Mouse (Mus musculus): ENCODE results near the gene Hnf4a.

The Hnf4a gene

GRCm38 (mm10) chr2:163552518-163552929 is 45.9 kb downstream of the Hnf4a start:
- DNase-seq (ENCODE audit: low read depth): peak; percentile 34

DNA sequence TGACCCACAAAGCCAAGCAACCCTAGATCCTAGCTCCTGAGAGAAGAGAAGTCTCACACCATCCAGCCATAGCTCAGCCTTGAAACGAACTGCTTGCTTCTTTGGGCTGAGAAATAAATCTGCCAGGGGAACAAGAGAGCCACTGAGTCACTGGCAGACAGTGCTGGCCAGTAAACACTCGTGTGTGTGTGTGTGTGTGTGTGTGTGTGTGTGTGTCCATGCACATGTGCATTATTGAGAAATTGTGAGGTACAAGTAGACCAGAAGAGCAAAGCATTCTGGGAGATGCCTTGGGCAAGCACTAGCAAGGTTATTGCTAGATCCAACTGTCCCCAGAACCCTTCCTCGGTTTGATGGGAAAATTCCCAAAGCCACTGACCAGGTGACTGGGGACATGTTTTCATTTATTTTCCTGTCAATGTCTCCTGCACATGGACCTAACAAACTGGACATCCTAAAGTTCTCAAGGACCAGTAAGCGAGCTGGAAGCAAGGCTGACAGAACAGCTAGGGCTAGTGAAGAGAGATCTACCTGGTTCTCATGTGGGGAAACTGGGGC is 47.9 kb downstream of the Hnf4a start:
- DNase-seq (ENCODE audit: low read depth): no peak

DNA sequence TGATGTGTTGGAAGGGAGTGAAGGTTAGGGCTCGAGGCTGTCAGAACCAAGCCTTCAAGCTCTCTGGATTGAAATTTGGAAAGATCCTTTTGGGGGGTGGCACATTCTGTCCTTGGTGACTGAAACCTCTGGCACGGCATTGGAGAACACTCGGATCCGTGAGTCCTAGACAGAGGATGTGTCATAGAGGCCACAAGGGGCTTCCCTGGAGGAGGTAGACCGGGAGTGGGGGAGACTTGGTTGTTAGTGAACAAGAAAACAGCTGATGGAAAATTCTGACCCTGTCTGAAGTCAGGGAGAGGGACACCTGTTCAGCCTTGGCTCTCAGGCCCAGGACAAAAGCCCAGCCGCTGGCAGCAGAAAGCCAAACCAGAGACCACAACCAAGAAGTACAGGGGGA is 48.4 kb downstream of the Hnf4a start:
- DNase-seq (ENCODE audit: low read depth): no peak

GRCm38 (mm10) chr2:163555417-163555816 is 48.8 kb downstream of the Hnf4a start:
- no peak for DNase-seq (ENCODE audit: low read depth)

- no peak for DNase-seq (ENCODE audit: low read depth)
These were observed 51.9 kb downstream of the Hnf4a start for GRCm38 (mm10) chr2:163558548-163558947.

DNA sequence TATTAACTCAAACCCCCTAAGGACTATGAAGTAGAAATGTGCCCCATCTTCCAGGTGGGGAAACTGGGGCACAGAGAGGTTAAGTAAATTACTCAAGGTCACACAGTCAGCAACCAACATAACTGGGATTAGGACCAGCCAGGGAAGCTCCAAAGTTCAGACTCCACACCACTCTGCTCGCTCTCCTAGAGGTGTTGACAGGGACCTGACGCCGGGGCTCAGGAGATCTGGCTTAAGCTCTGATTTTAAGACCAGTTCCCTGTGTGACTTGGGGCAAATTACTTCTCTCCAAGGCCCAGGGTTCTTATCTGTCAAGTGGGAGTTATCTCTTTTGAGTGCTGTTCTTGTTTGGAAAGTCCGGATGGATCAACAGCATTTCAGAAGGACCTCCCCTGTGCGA is 52.6 kb downstream of the Hnf4a start:
- no peak for DNase-seq (ENCODE audit: low read depth)

DNA sequence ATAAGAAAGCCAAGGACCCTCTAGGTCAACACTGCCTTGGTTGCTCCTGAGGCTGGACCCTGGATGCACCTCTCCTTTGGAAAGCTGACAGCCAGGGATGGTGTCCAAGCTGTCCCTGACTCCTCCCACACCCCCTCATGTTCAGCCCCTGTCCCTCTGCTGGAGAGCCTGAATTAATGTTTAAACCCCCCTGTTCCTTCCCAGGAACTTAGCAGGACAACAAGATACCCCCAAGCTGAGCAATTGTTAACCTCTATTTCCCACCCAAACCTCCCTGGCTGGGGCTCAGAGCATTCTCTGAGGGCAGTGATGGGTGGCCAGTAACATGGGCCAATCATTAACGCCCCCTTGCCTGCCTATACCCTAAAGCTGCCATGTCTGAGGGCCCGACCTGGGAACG is 53.6 kb downstream of the Hnf4a start:
- no peak for DNase-seq (ENCODE audit: low read depth)

DNA sequence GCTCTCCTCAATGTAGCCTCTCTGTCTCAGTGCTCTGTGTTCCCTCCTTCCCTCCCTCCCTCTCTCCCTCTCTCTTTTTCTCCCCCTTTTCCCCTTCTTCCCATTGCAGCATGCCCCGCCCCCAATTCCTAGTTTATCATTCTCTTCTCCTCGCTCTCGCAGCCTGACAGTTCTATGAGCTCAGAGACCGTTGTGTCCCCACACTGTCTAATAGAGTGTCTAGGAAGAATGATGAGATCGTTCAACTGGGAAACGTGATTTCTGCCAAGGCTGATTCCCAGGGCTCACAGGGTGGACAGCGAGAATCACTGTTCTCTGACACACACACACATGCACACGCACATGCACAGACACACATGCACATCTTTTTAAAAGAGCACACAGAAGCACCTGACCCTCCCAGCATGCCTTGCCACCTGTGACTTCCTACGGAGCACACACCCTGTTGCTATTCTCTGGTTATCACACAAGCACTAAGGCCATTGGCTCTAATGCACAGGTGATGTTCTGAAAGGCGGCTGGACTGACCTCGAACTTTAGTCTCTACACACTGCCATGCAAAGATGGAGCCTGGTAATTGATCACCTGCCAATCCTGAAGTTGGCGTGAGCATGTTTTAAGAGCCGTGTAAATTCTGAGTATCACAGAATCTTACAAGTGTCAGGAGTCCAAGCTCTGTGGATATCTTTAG is 54.8 kb downstream of the Hnf4a start:
- no peak for DNase-seq (ENCODE audit: low read depth)

DNA sequence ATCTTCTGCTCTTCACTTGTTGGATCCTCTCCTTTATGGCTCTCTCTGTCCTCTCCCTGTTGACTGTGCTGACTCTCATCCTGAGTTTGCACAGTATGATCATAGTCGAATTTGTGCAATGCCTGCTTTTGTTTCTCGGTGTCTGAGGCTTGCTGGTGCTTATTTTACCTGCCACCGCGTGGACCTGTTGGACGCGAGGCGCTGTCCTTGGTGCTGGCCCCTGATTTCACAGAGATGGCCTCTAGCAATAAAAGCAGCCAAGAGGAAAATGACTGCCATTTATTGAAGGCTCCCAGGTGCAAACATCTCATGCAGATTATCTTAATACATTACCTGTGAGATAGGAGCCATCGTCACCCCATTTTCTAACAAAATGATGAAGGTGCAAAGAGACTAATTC is 58.0 kb downstream of the Hnf4a start:
- peak; percentile 15 for DNase-seq (ENCODE audit: low read depth)

GRCm38 (mm10) chr2:163574321-163574720 is 67.7 kb downstream of the Hnf4a start:
- no peak for DNase-seq (ENCODE audit: low read depth)

GRCm38 (mm10) chr2:163575248-163575647 is 68.6 kb downstream of the Hnf4a start:
- DNase-seq (ENCODE audit: low read depth): no peak

GRCm38 (mm10) chr2:163577986-163578385 is 71.4 kb downstream of the Hnf4a start:
- no peak for DNase-seq (ENCODE audit: low read depth)

DNA sequence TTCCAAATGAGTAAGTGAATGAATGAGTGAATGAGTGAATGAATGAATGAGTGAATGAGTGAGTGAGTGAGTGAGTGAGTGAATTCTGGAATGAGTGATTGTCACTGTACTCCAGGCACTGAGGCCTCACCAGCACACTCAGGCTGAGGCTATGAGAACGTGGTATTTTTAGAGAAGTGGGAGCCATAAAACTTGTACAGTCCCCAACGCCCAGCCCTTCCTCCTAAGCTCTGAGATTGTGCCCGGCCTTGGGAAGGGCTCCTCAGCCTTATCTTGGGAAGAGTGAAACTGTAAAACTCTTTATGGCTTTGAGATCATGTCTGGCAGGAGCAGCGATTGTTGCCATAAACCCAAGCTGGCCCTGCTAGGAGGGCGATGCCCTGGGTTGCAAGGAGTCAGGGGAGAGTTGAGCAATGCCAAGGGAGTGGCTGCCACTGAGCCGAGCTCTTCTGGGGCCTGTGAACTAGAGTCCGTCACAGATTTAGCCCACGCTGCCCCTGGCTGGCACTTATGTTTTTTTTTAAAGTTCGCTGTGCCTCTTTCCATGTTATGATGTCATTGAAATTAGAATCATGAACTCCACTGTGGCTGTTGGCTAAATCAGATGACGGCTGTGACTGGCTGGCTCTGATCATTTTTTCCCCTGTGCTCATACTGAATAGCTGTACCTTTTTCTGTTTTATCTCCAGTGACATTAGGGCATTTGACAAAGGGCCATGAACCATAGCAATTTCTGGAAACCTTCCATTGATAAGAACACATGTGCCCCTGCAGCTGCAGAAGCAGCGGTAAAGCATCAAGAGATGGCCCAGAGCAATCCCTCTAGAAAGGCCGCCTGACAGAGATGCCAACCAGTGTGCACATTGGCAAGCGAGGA is 73.7 kb downstream of the Hnf4a start:
- no peak for DNase-seq (ENCODE audit: low read depth)

DNA sequence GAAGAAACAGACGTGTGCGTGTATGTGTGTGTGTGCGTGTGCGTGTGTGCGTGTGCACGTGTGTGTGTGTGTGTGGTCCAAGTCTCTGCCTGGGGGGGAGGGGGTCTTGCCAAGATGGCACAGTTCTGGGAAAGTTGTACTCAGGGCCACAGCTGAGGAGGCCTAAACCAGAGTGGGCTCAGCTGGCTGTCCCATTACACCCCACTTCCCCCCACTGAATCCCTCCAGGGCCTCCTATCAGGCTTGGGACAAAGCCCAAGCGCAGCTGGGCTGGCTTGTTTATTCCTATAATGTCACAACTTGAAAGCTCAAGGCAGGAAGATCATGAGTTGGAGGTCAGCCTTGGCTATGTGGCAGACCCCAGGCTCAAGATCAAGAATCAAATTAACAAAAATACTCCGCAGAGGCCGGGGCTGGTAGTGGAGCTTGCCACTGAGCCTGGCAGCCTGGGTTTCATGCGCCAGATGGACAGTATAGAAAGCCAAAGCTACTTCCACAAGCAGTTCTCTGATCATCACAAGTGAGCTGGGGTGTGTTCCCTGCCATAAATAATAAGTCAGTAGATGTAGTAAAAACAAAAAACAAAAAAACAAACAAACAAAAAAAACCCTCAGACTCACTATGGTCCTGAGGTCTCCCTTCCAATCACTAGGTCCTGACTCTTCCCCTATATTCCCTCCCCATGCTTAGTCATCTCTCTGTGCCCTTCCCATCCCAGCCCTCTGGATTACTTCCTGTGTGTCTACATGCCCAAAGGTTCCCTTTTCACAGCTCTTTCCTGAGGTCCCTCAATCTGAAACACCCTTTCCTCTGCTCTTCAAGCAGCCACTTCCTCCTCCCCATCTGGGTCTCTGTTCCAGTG is 76.8 kb downstream of the Hnf4a start:
- no peak for DNase-seq (ENCODE audit: low read depth)

GRCm38 (mm10) chr2:163584088-163584426 is 77.4 kb downstream of the Hnf4a start:
- DNase-seq (ENCODE audit: low read depth): no peak

DNA sequence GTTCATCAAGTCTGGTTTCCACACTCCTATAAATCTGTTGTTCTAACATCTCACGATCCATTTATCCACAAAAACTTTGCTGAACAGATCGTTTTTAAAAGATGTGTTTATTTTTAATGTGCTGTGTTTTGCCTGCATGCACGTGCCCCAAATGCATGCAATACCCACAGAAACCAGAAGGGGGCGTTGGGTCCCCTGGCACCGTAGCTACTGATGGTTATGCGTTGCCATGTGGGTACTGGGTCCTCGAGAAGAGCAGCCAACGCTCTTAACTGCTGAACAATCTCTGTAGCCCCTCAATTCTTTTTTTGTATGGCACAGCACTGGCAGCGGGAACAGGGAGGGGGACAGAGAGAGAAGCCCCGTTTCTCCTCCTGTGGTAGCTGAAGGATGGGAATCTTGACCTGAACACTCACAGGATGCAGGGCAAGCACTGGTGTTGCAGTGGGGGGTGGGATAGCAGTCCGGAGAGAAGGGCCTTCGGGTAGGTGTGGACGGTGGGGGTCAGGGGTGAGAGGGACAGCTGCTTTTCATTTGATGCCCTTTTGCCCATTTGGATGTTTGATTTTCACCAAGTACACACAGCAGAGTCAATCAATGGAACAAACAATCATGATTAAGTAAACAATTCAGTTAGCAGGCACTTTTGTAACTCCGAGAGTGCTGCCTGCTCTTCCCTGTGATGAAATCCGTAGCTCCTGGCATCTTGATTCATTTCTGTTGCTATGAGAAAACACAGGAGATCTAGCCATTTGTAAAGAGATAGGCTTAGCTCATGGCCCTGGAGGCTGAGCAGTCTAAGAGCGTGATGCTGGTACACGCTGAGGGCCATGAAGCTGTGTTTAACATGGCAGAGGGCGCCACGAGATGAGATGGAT is 80.0 kb downstream of the Hnf4a start:
- peak; percentile 35 for DNase-seq (ENCODE audit: low read depth)

- DNase-seq (ENCODE audit: low read depth): no peak
These were observed 80.9 kb downstream of the Hnf4a start for GRCm38 (mm10) chr2:163587506-163587905.

DNA sequence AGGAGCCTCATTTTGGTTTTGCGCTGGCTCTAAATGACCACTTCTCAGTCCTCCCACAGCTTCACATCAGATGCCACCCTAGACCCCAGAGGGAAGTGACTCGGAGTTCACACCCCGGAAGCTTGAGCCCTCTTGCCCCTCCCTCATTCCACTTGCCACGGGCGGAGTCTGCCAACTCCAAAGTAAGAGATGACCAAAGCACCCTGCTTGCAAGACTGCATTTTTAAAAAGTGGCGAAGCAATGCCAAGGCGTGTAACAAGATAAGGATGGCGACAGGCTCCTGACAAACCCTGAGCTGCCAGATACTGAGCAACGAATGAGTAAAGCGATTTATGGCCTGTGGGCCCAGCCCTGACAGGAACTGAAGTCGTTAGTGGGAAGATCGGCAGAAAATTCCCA is 83.6 kb downstream of the Hnf4a start:
- no peak for DNase-seq (ENCODE audit: low read depth)

DNA sequence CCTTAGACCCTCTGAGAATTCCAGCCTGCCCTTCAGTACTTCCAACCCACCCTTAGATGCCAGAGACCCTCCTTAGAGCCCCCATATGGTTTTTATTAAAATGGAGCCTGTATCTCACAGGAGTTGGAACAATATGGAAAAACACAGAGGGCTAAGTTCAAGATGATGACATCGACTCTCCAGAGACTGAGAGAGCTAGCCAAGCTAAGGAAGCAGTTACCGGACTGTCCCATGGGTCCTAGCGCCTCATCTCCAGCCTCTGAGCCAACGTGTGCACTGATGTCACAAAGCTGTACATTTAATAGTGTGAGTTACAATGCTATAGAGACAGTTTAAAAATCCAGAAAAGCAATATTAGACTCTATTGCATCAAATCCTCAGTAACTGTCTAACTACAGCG is 84.4 kb downstream of the Hnf4a start:
- no peak for DNase-seq (ENCODE audit: low read depth)

- peak; percentile 48 for DNase-seq (ENCODE audit: low read depth)
These were observed 85.5 kb downstream of the Hnf4a start for GRCm38 (mm10) chr2:163592084-163592483.

DNA sequence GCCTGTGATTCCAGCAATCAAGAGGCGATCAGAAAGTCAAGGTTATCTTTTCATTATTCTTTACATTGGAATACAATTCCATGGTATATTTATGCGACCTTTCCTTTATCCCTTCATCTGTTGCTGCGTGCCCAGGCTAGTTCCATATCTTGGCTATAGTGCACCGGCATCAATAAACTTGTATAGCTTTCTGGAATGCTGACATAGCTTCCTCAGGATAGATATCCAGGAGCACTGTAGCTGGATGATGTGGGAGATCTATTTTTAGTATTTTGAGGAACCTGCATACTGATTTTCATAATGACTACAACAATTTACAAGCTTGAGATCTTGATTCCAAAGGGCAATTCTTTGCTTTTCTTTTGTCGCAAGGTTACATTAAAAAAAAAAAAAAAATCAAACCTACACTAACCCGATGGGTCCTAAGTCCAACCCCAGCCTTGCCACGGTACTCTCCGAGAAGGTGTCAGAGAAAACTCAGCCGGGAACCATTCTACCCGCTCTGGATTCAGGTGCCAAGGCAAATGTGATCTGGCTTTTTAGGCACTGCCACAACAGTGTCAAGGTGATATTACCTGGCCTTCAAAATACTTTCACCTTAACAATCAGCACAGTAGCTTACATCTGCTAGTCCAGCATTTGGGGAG is 87.2 kb downstream of the Hnf4a start:
- DNase-seq (ENCODE audit: low read depth): no peak
